Mouse (Mus musculus): Measurements from ENCODE around the gene Pak3.

DNA sequence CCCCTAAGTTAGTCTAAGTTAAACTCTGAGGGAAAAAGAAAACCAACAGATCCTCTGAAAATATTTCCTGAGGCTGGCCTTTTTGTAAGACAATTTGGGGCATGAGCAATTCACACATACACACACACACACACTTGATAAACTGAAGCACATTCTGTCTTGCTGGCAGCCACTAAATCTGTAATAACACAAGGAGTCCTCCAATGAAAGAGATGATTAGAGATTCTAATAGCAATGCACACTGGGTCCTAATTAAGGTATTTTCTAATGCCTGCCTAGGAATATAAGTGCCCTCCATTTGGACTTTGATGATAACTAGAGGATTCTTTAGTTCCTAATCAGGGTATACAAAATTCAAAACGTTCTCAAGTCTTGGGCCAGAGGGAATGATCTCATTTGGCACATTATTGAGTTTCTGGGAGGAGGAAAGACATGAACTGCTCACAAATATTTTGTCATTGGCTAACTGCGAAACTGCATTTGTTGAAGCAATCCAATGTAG is 62.1 kb downstream of the Pak3 start:
- TF ChIP-seq ZNF384 (IDR thresholded peaks at IDR 0.05; ENCODE audit: low read depth, low read length) (no peak), CTCF (IDR thresholded peaks at IDR 0.05 in 2 of 3, conservative IDR thresholded peaks at IDR 0.05 in 1 of 3; ENCODE audit: control insufficient read depth in 1 of 3, insufficient read depth in 1 of 3, low read depth in 2 of 3, low read length in 3 of 3, poor library complexity in 1 of 3, severe bottlenecking in 1 of 3) (no peak)

All from MEL (cell line).